Mouse (Mus musculus): Measurements from ENCODE around the gene Sox5. TPM values are rescaled to one million over a fixed set of nuclear protein-coding genes. Genes with fewer than 3 reads are reported as not detected.

Sox5 gene
- total and polyA plus RNA-seq, 2 experiments from 2014 or later: 2.1 to 3.2 TPM

- ATAC-seq (ENCODE audit: insufficient read depth, low read depth): no peak
- TF ChIP-seq EP300 (IDR thresholded peaks at IDR 0.05; ENCODE audit: low read depth): no peak
- TF ChIP-seq CTCF (IDR thresholded peaks at IDR 0.05; ENCODE audit: low read depth): no peak
- 76% methylated on average over 4 of the region's 4 CpGs for WGBS
Measured at GRCm38 (mm10) chr6:144755304-144755703, 26.5 kb downstream of the Sox5 start.

GRCm38 (mm10) chr6:144754366-144754765 lies 27.4 kb downstream of the Sox5 start:
- Histone ChIP-seq H3K36me3 (replicated peaks; ENCODE audit: control insufficient read depth, insufficient read depth, low read length) (no peaks in the 10 kb centered on the region), H3K9ac (replicated peaks; ENCODE audit: low read depth, low read length) (no peak overlapping the region), H3K27me3 (ENCODE audit: control insufficient read depth, insufficient read depth, low read length) (no peaks in the 10 kb centered on the region), H3K9me3 (replicated peaks; ENCODE audit: control insufficient read depth, low read length) (no peaks in the 10 kb centered on the region), H3K4me1 (ENCODE audit: control insufficient read depth, insufficient read depth) (peaks cover 2% of the 10 kb centered on the region; the same call in 1 of the 2 replicates), H3K27ac (ENCODE audit: low read depth) (0 out of 2 replicates have a peak overlapping the region, but pooled peaks have one; percentile 20), H3K4me3 (ENCODE audit: low read depth, low read length) (no peak overlapping the region), H3K4me2 (ENCODE audit: low read depth, low read length) (no peak overlapping the region)
- no peak for DNase-seq (ENCODE audit: low spot score)
- TF ChIP-seq EP300 (IDR thresholded peaks at IDR 0.05; ENCODE audit: low read depth) (no peak), CTCF (IDR thresholded peaks at IDR 0.05; ENCODE audit: low read depth) (no peak)
- no peak for ATAC-seq (ENCODE audit: insufficient read depth, low read depth)

More at GRCm38 (mm10) chr6:144755304-144755703, 26.5 kb downstream of the Sox5 start:
- Histone ChIP-seq H3K4me3 (ENCODE audit: low read depth, low read length) (no peak overlapping the region), H3K4me1 (ENCODE audit: control insufficient read depth, insufficient read depth) (peaks cover 2% of the 10 kb centered on the region; the same call in 1 of the 2 replicates), H3K27me3 (ENCODE audit: control insufficient read depth, insufficient read depth, low read length) (no peaks in the 10 kb centered on the region), H3K9ac (replicated peaks; ENCODE audit: low read depth, low read length) (no peak overlapping the region), H3K27ac (ENCODE audit: low read depth) (no peak overlapping the region), H3K4me2 (ENCODE audit: low read depth, low read length) (no peak overlapping the region), H3K9me3 (replicated peaks; ENCODE audit: control insufficient read depth, low read length) (no peaks in the 10 kb centered on the region), H3K36me3 (replicated peaks; ENCODE audit: control insufficient read depth, insufficient read depth, low read length) (no peaks in the 10 kb centered on the region)
- no peak for DNase-seq (ENCODE audit: low spot score)

GRCm38 (mm10) chr6:144753963-144754296 lies 27.8 kb downstream of the Sox5 start:
- Histone ChIP-seq H3K9ac (replicated peaks; ENCODE audit: low read depth, low read length) (no peak overlapping the region), H3K9me3 (replicated peaks; ENCODE audit: control insufficient read depth, low read length) (no peaks in the 10 kb centered on the region), H3K27me3 (ENCODE audit: control insufficient read depth, insufficient read depth, low read length) (no peaks in the 10 kb centered on the region), H3K4me3 (ENCODE audit: low read depth, low read length) (no peak overlapping the region), H3K4me1 (ENCODE audit: control insufficient read depth, insufficient read depth) (peaks cover 2% of the 10 kb centered on the region; the same call in 1 of the 2 replicates), H3K36me3 (replicated peaks; ENCODE audit: control insufficient read depth, insufficient read depth, low read length) (no peaks in the 10 kb centered on the region), H3K4me2 (ENCODE audit: low read depth, low read length) (no peak overlapping the region), H3K27ac (ENCODE audit: low read depth) (peak overlapping the region; percentile 20; the same call in 1 of the 2 replicates)
- no peak for DNase-seq (ENCODE audit: low spot score)
- TF ChIP-seq EP300 (IDR thresholded peaks at IDR 0.05; ENCODE audit: low read depth) (no peak), CTCF (IDR thresholded peaks at IDR 0.05; ENCODE audit: low read depth) (no peak)
- ATAC-seq (ENCODE audit: insufficient read depth, low read depth): no peak
- 57% methylated on average over 3 of the region's 3 CpGs for WGBS

- DNase-seq (ENCODE audit: low spot score): no peak
- Histone ChIP-seq H3K27ac (ENCODE audit: low read depth) (peak overlapping the region; percentile 20; the same call in 1 of the 2 replicates), H3K9ac (replicated peaks; ENCODE audit: low read depth, low read length) (no peak overlapping the region), H3K9me3 (replicated peaks; ENCODE audit: control insufficient read depth, low read length) (no peaks in the 10 kb centered on the region), H3K36me3 (replicated peaks; ENCODE audit: control insufficient read depth, insufficient read depth, low read length) (no peaks in the 10 kb centered on the region), H3K4me2 (ENCODE audit: low read depth, low read length) (no peak overlapping the region), H3K27me3 (ENCODE audit: control insufficient read depth, insufficient read depth, low read length) (no peaks in the 10 kb centered on the region), H3K4me3 (ENCODE audit: low read depth, low read length) (no peak overlapping the region), H3K4me1 (ENCODE audit: control insufficient read depth, insufficient read depth) (peaks cover 2% of the 10 kb centered on the region; the same call in 1 of the 2 replicates)
- 56% methylated on average over 13 of the region's 13 CpGs for WGBS
- ATAC-seq (ENCODE audit: insufficient read depth, low read depth): no peak
- TF ChIP-seq EP300 (IDR thresholded peaks at IDR 0.05; ENCODE audit: low read depth) (no peak), CTCF (IDR thresholded peaks at IDR 0.05; ENCODE audit: low read depth) (no peak)
Measured at GRCm38 (mm10) chr6:144753225-144753962, 28.4 kb downstream of the Sox5 start.

- no peaks in the 10 kb centered on the region for H3K9me3 ChIP-seq (replicated peaks; ENCODE audit: control insufficient read depth, low read length)
- no peak overlapping the region for H3K27ac ChIP-seq (ENCODE audit: low read depth)
- H3K4me2 ChIP-seq (ENCODE audit: low read depth, low read length): no peak overlapping the region
- no peak for TF ChIP-seq EP300 (IDR thresholded peaks at IDR 0.05; ENCODE audit: low read depth)
- no peak for TF ChIP-seq CTCF (IDR thresholded peaks at IDR 0.05; ENCODE audit: low read depth)
- peaks cover 2% of the 10 kb centered on the region; the same call in 1 of the 2 replicates for H3K4me1 ChIP-seq (ENCODE audit: control insufficient read depth, insufficient read depth)
- H3K4me3 ChIP-seq (ENCODE audit: low read depth, low read length): no peak overlapping the region
- WGBS: 91% methylated on average over 4 of the region's 4 CpGs
- DNase-seq (ENCODE audit: low spot score): no peak
- H3K27me3 ChIP-seq (ENCODE audit: control insufficient read depth, insufficient read depth, low read length): no peaks in the 10 kb centered on the region
- ATAC-seq (ENCODE audit: insufficient read depth, low read depth): no peak
- H3K36me3 ChIP-seq (replicated peaks; ENCODE audit: control insufficient read depth, insufficient read depth, low read length): no peaks in the 10 kb centered on the region
- H3K9ac ChIP-seq (replicated peaks; ENCODE audit: low read depth, low read length): no peak overlapping the region
Measured at GRCm38 (mm10) chr6:144751581-144751980, 30.2 kb downstream of the Sox5 start.

Data from heart, postnatal 0 days (tissue).